Mouse (Mus musculus) heart, postnatal 0 days (tissue): ENCODE data around the gene Srm.

Experiments used
- CTCF ChIP-seq: IDR thresholded peaks from 2 replicates; pipeline ENCODE4 v1.5.1; 2016; ENCODE audit warnings: antibody characterized with exemption, control low read depth, low read depth
- EP300 ChIP-seq: IDR thresholded peaks from 2 replicates; pipeline ENCODE4 v1.6.1; 2016; ENCODE audit warnings: antibody characterized with exemption, low read depth

DNA sequence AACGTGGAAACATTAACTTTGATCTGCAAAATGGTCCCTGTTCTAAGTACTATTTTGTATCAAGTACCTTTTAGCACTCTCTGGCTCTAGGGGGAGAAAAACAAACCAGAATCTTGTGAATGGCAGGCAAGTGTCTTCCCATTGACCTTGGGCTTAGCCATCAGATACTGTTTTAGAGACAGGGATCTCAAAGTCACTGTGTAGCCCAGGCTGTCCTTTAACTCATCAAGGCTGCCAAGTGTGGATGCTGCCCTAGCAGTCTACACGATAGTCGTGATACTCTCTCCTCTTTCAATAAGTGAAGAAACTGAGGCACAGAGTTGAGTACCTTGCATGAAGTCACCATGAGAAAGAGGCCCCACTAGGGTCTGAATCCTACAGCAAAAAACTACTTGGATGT, 35.9 kb downstream of the Srm start:
- TF ChIP-seq EP300 (no peak), CTCF (no peak)
